Mouse (Mus musculus) stomach, postnatal 0 days (tissue): ENCODE results near the gene Ctu2. TPM values are rescaled to one million over a fixed set of nuclear protein-coding genes. Genes with fewer than 3 reads are reported as not detected.
A peak's percentile ranks its signal among the peaks of the same experiment; 100 is the strongest.

Source experiments
- ATAC-seq: fragments of 200-750 bp; cut with Nextera tagmentation; 2 replicates; pipeline ENCODE4 v1.8.0; 2017; ENCODE audit not compliant: low FRiP score, low TSS enrichment
- DNase-seq: peaks from one replicate; pipeline ENCODE4 v3.0.0-alpha.2; 2016; ENCODE audit warnings: low spot score
- H3K27ac ChIP-seq: fragments of 300-500 bp; sonication (generic); replicated peaks from 2 replicates; pipeline ENCODE4 v1.5.1; 2014; ENCODE audit warnings: mild to moderate bottlenecking, control low read depth
- H3K27me3 ChIP-seq: fragments of 300-500 bp; sonication (generic); 2 replicates; pipeline ENCODE4 v1.6.1; 2014; ENCODE audit warnings: low read length; ENCODE audit not compliant: control insufficient read depth, insufficient read depth
- H3K36me3 ChIP-seq: fragments of 300-500 bp; sonication (generic); 2 replicates; pipeline ENCODE4 v1.6.1; 2014; ENCODE audit warnings: low read length, mixed read lengths; ENCODE audit not compliant: control insufficient read depth, insufficient read depth
- H3K4me1 ChIP-seq: fragments of 300-500 bp; sonication (generic); replicated peaks from 2 replicates; pipeline ENCODE4 v1.6.1; 2014; ENCODE audit warnings: antibody characterized with exemption; ENCODE audit not compliant: control insufficient read depth, insufficient read depth
- H3K4me2 ChIP-seq: fragments of 300-500 bp; sonication (generic); replicated peaks from 2 replicates; pipeline ENCODE4 v1.6.1; 2014; ENCODE audit warnings: low read depth, mild to moderate bottlenecking, control low read depth, moderate library complexity
- H3K4me3 ChIP-seq: fragments of 300-500 bp; sonication (generic); 2 replicates; pipeline ENCODE4 v1.5.1; 2014; ENCODE audit warnings: low read depth, low read length, control low read depth
- H3K9ac ChIP-seq: fragments of 300-500 bp; sonication (generic); 2 replicates; pipeline ENCODE4 v1.6.1; 2014; ENCODE audit warnings: mild to moderate bottlenecking, low read length, control low read depth, mixed read lengths
- H3K9me3 ChIP-seq: fragments of 300-500 bp; sonication (generic); 2 replicates; pipeline ENCODE4 v1.6.1; 2016; ENCODE audit warnings: low read length; ENCODE audit not compliant: control insufficient read depth
- CTCF ChIP-seq: IDR thresholded peaks from 2 replicates; pipeline ENCODE4 v1.5.1; 2016; ENCODE audit warnings: antibody characterized with exemption, low read depth, mild to moderate bottlenecking, moderate library complexity
- EP300 ChIP-seq: optimal IDR thresholded peaks from 2 replicates; pipeline ENCODE3; 2016; ENCODE audit warnings: antibody characterized with exemption
- WGBS: fragments of 180-500 bp; shearing (Covaris S2); extraction: QIAGEN DNeasy Blood & Tissue Kit; methylation state at CpG from one replicate; pipeline ENCODE4 v1.1.7; 2014; 5-methylcytosine and 5-hydroxymethylcytosine counted together
- polyA plus RNA-seq: library from polyadenylated mRNA; unstranded; fragments of >200 nt; fragmentation: Nextera tagmentation; extraction: Ambion mirVana; gene quantifications from 2 replicates; pipeline ENCODE4 v1.2.1, GENCODE M21; 2015

The Ctu2 gene
- polyA plus RNA-seq, 1 experiment from 2014 or later, result 34.5 TPM

GRCm38 (mm10) chr8:122436586-122437125, 39.3 kb upstream of the Ctu2 start:
- H3K36me3 ChIP-seq, result peaks cover 12% of the 10 kb centered on the region; the same call in 1 of the 2 replicates

GRCm38 (mm10) chr8:122437708-122438331, 38.1 kb upstream of the Ctu2 start:
- Histone ChIP-seq H3K9ac (no peak overlapping the region), H3K4me3 (no peak overlapping the region), H3K36me3 (peaks cover 12% of the 10 kb centered on the region; the same call in 1 of the 2 replicates), H3K27ac (no peak overlapping the region), H3K9me3 (no peaks in the 10 kb centered on the region), H3K4me1 (no peaks in the 10 kb centered on the region), H3K4me2 (no peak overlapping the region), H3K27me3 (no peaks in the 10 kb centered on the region)
- DNase-seq (no peak), ATAC-seq (no peak; the same call in 1 of the 2 replicates)
- no peak for TF ChIP-seq EP300
- no peak for TF ChIP-seq CTCF
- WGBS, result 89% methylated on average over 13 of the region's 13 CpGs

More at GRCm38 (mm10) chr8:122436586-122437125, 39.3 kb upstream of the Ctu2 start:
- no peak overlapping the region for H3K9ac ChIP-seq
- no peak for TF ChIP-seq CTCF
- TF ChIP-seq EP300, result no peak
- H3K9me3 ChIP-seq, result no peaks in the 10 kb centered on the region
- WGBS, result 87% methylated on average over 20 of the region's 20 CpGs
- H3K4me1 ChIP-seq, result no peaks in the 10 kb centered on the region
- H3K4me2 ChIP-seq, result no peak overlapping the region
- ATAC-seq (no peak), DNase-seq (no peak)
- H3K27me3 ChIP-seq, result no peaks in the 10 kb centered on the region
- H3K27ac ChIP-seq, result no peak overlapping the region
- H3K4me3 ChIP-seq, result no peak overlapping the region

- no peak overlapping the region for H3K9ac ChIP-seq
- ATAC-seq, result no peak
- H3K36me3 ChIP-seq, result peaks cover 12% of the 10 kb centered on the region; the same call in 1 of the 2 replicates
- H3K4me3 ChIP-seq, result no peak overlapping the region
- H3K9me3 ChIP-seq, result no peaks in the 10 kb centered on the region
- TF ChIP-seq EP300 (no peak), CTCF (no peak)
- H3K4me1 ChIP-seq, result no peaks in the 10 kb centered on the region
- DNase-seq, result no peak
- 92% methylated on average over 16 of the region's 16 CpGs for WGBS
- no peak overlapping the region for H3K27ac ChIP-seq
- no peak overlapping the region for H3K4me2 ChIP-seq
- no peaks in the 10 kb centered on the region for H3K27me3 ChIP-seq
These were observed 36.6 kb upstream of the Ctu2 start for GRCm38 (mm10) chr8:122439336-122439735.

GRCm38 (mm10) chr8:122441326-122441725, 34.6 kb upstream of the Ctu2 start:
- WGBS, result 75% methylated on average over 1 of the region's 1 CpGs
- TF ChIP-seq EP300 (no peak), CTCF (no peak)
- H3K9ac ChIP-seq, result no peak overlapping the region

GRCm38 (mm10) chr8:122442356-122442755, 33.6 kb upstream of the Ctu2 start:
- no peak overlapping the region for H3K27ac ChIP-seq
- TF ChIP-seq EP300 (no peak), CTCF (no peak)

More at GRCm38 (mm10) chr8:122441326-122441725, 34.6 kb upstream of the Ctu2 start:
- Histone ChIP-seq H3K4me2 (no peak overlapping the region), H3K9me3 (no peaks in the 10 kb centered on the region), H3K4me3 (no peak overlapping the region), H3K27ac (no peak overlapping the region), H3K4me1 (no peaks in the 10 kb centered on the region), H3K36me3 (0 out of 2 replicates have a peak, but pooled peaks cover 5% of the 10 kb centered on the region), H3K27me3 (no peaks in the 10 kb centered on the region)
- ATAC-seq (no peak), DNase-seq (no peak)

GRCm38 (mm10) chr8:122442781-122443180, 33.2 kb upstream of the Ctu2 start:
- H3K27me3 ChIP-seq, result no peaks in the 10 kb centered on the region
- H3K9ac ChIP-seq, result peak overlapping the region; percentile 75
- no peak for DNase-seq
- no peak for TF ChIP-seq CTCF
- no peak for TF ChIP-seq EP300
- ATAC-seq, result no peak
- peak overlapping the region; percentile 99 for H3K4me2 ChIP-seq
- no peaks in the 10 kb centered on the region for H3K36me3 ChIP-seq
- peak overlapping the region; percentile 67 for H3K27ac ChIP-seq
- H3K4me3 ChIP-seq, result peak overlapping the region; percentile 61
- WGBS, result 0% methylated on average over 12 of the region's 12 CpGs
- H3K4me1 ChIP-seq, result no peaks in the 10 kb centered on the region
- H3K9me3 ChIP-seq, result no peaks in the 10 kb centered on the region

More at GRCm38 (mm10) chr8:122442356-122442755, 33.6 kb upstream of the Ctu2 start:
- H3K4me3 ChIP-seq, result peak overlapping the region; percentile 61
- DNase-seq, result no peak
- H3K9ac ChIP-seq, result peak overlapping the region; percentile 75; the same call in 1 of the 2 replicates
- H3K4me1 ChIP-seq, result no peaks in the 10 kb centered on the region
- no peaks in the 10 kb centered on the region for H3K36me3 ChIP-seq
- 19% methylated on average over 7 of the region's 7 CpGs for WGBS
- H3K4me2 ChIP-seq, result peak overlapping the region; percentile 99
- no peak for ATAC-seq
- no peaks in the 10 kb centered on the region for H3K27me3 ChIP-seq
- no peaks in the 10 kb centered on the region for H3K9me3 ChIP-seq
